Mouse (Mus musculus): Measurements from ENCODE around the gene Bbs9.

- TF ChIP-seq EP300 (optimal IDR thresholded peaks at IDR 0.05) (no peak), CTCF (IDR thresholded peaks at IDR 0.05; ENCODE audit: low read depth) (no peak)
Measured at GRCm38 (mm10) chr9:22567726-22568125, 92.2 kb downstream of the Bbs9 start.
